Mouse (Mus musculus): ENCODE measurements around the gene Sqstm1.

Sqstm1 gene

GRCm38 (mm10) chr11:50230481-50231304 is 20.1 kb upstream of the Sqstm1 start:
- no peak for DNase-seq (ENCODE audit: low spot score in 2 of 2)

GRCm38 (mm10) chr11:50229252-50229910 is 18.8 kb upstream of the Sqstm1 start:
- DNase-seq (ENCODE audit: low spot score in 2 of 2) = no peak

GRCm38 (mm10) chr11:50228772-50229171 is 18.1 kb upstream of the Sqstm1 start:
- DNase-seq (ENCODE audit: low spot score in 2 of 2) = no peak

DNA sequence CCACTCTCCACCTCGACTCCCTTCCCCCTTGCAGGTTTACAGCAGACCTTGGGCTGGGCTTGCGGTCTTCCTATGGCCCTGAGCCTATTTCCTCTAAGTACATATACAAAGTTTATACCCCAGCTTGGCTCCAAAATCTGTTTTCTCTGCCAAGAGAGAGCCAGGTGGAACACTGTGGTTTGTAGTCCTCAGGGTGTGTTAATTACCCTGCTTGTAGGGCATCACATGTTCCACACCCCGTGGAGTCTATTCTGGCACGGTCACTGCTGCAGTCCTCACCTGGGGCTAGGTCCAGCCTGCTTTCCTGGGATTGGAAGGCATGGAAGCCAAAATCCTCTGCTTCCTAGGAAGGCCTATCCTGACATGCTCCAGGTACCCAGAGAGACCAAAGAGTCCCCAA is 17.1 kb upstream of the Sqstm1 start:
- DNase-seq (ENCODE audit: low spot score in 2 of 2) = no peak

GRCm38 (mm10) chr11:50227226-50227625 is 16.6 kb upstream of the Sqstm1 start:
- DNase-seq (ENCODE audit: low spot score in 2 of 2) = no peak

DNA sequence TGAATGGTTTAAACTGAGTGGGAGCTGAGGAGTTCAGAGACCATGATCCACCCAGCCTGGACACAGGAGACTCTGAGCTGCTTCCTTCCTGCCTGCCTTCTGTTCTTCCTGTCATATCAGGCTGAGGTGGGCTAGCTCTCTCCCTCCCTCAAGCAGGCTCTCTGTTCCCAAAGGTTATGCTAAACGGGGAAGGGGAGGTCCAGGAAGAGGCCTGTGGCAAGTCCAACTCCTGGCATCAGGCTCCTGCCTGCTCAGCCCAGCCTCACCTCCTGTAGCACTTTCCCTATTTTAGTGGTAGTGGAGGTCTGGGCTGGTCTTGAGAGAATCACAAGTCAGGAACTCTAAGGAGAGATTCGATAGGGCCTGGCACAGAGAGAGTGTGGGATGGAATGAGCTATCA is 15.8 kb upstream of the Sqstm1 start:
- no peak for DNase-seq (ENCODE audit: low spot score in 2 of 2)

- DNase-seq (ENCODE audit: low spot score in 2 of 2) = peak in 1 of 2 experiments; percentile 34
Measured at GRCm38 (mm10) chr11:50225611-50226378, 15.2 kb upstream of the Sqstm1 start.

- peak; percentile 33 to 46 for DNase-seq (ENCODE audit: low spot score in 2 of 2)
Measured at GRCm38 (mm10) chr11:50224671-50225530, 14.3 kb upstream of the Sqstm1 start.

DNA sequence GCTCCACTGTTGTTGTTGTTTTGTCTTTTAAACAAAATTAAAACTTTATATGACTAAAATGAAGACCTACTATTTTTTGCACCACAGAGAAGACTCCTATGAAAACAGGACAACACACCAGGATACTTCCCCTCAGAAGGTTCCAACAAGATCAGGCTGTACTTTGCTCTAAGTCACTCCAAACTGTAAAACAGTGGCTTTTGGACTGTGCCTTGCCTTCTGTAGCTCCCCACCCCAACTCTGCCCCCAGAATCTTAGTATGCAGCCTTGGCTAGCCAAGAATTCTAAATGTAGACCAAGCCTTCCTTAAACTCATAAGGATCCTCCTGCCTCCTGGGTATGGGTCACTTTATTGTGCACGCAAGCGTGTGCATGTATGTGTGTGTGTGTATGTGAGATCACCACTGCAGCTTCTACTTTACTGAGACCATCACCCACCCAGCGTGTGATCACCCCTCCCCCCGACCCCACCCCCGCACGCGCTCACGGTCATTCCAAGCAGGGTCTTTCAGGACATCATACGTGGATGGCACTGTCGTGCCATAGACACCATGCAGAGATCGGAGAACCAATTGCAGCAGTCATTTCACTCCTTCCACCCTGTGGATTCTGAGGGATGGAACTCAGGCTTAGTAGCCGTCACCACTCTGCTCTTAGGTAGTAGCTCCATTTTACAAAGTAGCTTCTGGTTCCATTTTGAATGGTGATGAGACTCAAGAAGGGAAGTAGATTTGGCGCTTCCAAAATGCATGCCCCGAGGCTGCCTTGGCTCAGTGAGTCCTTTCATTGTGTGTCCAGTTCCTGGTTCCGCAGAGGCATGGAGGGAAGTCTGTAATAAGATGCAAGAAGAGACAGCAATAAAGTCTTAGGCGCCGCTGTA is 13.4 kb upstream of the Sqstm1 start:
- no peak for DNase-seq (ENCODE audit: low spot score in 2 of 2)

DNA sequence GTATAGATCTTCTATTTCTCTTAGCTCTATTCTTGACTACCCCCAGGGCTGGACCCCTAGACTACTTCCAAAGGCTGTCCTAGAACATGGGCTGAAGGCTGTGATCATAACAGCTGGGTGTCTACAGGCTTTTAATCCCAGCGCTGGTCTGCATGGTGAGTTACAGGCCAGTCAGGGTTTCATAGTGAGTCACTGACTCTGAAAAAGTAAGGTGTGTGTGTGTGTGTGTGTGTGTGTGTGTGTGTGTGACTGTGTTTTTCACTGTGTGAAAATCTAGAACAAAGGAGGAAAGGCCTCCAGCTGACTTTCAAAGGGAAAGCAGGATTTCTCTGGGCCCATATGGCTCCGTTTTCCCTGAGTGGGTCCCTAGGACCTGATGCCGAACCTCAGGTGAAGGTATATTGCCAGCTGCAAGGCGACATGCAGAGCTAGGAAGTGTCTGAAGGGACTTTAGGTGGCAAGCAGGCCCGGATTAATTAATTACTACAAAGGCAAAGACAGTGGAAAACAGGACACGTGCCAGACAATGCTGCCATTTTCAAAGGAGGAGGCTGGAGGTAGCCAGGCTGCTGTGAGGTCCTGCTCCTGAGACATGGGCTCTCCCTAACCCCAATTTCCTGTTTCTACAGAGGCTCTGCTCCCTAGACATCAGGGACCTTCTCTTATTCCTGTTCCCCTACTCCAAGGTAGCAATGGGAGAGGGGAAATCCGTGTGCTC is 12.1 kb upstream of the Sqstm1 start:
- no peak for DNase-seq (ENCODE audit: low spot score in 2 of 2)

DNA sequence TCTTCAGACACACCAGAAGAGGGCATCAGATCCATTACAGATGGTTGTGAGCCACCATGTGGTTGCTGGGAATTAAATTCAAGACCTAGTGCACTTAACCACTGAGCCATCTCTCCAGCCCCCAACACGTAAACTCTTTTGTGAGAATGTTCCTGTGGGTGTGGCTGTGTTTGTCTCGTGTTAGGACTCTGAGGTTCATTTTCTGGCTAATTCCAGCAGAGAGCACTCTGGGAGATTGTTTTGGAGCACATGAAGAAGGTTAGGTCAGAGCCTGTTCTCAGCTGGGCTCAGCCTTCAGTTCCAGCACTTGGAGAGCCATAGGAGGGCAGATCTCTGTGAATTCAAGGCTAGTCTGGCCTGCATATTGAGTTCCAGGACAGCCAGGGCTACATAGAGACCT is 9.2 kb upstream of the Sqstm1 start:
- DNase-seq (ENCODE audit: low spot score in 2 of 2) = no peak

DNA sequence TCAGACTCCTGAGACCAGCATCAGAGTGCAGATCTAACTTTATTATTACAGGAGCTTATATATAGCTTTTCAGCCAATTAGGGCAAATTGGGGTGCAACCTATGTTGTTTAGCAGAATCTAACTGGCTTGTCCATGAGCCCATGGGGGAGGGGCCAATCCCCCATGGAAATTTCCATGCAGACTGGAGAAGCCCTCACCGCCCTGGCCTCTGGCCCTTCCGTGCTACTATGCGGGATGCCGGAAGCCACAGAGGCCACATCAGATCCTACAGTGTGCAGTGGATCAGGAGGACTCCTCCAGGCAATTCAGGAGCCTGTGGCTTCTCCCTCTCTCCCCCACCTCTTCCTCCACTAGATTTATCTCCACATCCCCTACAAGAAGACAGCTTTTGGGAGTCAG is 7.2 kb upstream of the Sqstm1 start:
- DNase-seq (ENCODE audit: low spot score in 2 of 2) = no peak

GRCm38 (mm10) chr11:50216724-50217366 is 6.2 kb upstream of the Sqstm1 start:
- no peak for DNase-seq (ENCODE audit: low spot score in 2 of 2)

DNA sequence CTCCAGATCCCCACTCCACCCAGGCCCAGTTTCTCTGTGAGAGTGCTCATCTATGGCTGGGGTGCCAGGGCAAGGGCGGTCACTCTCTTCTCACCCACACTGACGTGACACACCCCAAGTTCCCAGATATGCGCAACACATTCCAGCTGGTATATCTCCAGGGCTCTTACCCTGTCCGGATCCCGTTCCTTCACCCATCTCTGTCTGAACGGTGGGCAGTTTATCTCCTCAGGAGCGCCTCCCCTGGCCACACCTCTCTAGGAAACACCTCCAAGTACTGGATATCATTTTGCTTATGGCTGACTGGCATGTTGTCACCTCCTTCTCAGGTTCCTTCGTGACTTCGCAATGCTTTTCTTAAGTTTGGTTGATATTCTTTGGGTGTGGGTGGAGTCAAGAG is 5.0 kb upstream of the Sqstm1 start:
- no peak for DNase-seq (ENCODE audit: low spot score in 2 of 2)

- no peak for DNase-seq (ENCODE audit: low spot score in 2 of 2)
Measured at GRCm38 (mm10) chr11:50214631-50215030, 4.0 kb upstream of the Sqstm1 start.

DNA sequence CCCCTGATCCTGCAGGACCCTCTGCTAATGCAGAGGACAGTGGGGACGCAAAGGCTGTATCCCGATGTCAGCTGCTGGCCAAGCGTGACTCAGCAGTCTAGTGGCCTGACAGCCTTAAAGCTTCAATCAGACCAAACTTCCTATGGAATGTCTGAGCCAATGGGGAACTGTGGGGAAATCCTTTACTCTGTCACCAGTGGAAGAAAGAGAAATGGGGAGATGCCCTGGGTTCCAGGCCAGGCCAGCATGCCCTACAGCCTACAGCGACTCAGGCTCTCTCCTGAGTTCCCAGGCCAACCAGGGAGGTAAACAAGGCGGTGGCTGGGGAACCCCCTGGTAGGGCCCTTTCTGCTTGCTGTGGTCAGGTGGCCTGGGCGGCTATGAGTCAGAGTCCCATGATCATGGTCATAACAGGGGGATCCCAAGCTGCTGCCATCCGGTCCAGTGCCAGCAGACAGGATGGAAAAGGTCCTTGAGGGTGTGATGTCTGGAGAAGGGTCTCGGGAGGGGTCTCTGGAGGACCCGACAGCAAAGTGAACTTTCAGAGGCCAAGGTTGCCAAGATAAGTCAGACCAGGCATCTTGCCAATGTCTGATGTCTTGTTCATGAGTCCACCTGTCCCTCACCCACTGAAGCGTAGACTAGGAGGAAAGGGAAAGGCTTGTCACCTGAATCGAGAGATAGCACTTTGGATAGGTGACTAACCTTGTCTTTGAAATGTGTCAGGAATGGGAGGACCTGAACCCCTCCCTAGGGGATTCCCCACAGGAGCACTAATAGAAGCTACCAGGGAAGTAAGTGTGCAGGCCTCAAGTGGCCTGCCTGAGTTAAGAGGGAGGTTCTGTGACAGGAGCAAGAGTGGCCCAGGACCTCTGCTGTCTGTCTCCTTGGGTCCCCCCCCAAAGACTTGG is 2.5 kb upstream of the Sqstm1 start:
- DNase-seq (ENCODE audit: low spot score in 2 of 2) = no peak

DNA sequence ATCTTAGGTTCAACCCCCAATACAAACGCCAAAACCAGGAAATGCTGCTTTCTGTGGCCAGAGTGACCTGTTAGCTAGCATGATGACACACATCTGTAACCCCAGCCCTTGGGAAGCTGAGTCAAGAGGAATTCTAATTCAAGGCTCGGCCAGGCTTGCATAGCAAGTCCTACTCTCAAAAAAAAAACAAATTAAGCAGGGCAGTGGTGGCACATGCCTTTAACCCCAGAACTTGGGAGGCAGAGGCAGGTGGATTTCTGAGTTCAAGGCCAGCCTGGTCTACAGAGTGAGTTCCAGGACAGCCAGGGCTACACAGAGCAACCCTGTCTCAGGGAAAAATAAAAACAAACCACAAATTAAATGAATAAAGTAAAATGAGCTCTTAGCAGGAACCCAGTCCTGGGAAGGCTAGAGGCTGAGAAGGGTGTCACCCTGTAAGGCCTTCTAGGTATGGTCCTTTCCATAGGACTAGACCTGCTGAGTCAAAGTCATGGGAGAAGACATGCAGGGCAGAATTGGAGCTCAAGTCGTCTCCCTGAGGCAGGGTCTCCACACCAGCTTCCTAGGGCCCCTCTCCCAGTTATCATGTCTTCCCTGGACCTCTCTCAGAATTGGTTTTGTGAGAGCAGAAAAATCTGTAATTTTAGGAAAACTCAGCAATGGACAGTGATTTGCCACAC is 1.6 kb upstream of the Sqstm1 start:
- no peak for DNase-seq (ENCODE audit: low spot score in 2 of 2)
